Mouse (Mus musculus) gastrocnemius, adult 8-10 months (tissue): ENCODE data around the gene Cfap97d2. TPM values are rescaled to one million over a fixed set of nuclear protein-coding genes. Genes with fewer than 3 reads are reported as not detected.

Source experiments
- DNase-seq, 2 experiments: peaks; one replicate each; pipeline ENCODE4 v3.0.0; 2022; ENCODE audit warnings: low spot score in 2 of 2
- total RNA-seq, 4 experiments: library from RNA; stranded (reverse); gene quantifications; 2 replicates each; pipeline ENCODE4 v1.2.4; 2022

Gene Cfap97d2
- total RNA-seq, 4 experiments from 2014 or later = not detected

- DNase-seq = no peak
These were observed 18.5 kb upstream of the Cfap97d2 start for GRCm38 (mm10) chr8:13687101-13687717.

DNA sequence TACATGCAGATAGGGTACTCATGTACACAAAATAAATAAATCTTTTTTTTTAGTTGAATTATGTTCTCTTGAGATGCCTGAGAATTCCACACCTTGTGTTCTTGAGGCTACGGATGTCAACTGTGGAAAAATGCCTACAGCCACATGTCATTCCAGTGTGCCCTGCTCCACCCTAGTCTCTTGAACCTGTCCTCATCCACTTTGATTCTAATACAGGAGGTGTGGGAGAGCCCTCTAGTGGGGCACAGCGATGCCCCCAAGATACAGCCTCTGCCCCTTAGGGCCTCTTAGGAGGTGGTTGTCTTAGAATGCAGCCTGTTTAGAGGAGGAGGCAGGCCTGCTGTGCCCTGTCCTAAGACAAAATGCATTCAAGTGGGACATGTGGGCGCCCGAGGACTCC lies 17.7 kb upstream of the Cfap97d2 start:
- no peak for DNase-seq

GRCm38 (mm10) chr8:13688461-13688860 lies 17.2 kb upstream of the Cfap97d2 start:
- DNase-seq = no peak

DNA sequence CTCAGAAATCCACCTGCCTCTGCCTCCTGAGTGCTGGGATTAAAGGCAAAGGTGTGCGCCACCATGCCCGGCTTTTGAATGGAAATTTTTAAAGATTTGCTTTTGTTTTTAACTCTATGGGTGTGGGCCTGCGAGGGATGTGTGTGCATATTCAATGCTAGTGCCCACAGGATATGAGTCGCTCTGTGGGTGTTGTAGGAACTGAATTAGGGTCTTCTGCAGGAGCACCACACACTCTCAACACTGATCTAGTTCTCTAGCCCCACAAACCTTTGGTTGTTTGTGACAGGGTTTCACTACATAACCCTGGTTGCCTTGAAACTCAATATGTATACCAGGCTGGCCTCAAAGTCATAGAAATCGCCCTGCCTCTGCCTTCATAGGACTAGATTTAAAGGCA lies 16.4 kb upstream of the Cfap97d2 start:
- no peak for DNase-seq

GRCm38 (mm10) chr8:13692302-13693066 lies 13.2 kb upstream of the Cfap97d2 start:
- no peak for DNase-seq

- DNase-seq = no peak
These were observed 11.0 kb upstream of the Cfap97d2 start for GRCm38 (mm10) chr8:13694735-13695134.

DNA sequence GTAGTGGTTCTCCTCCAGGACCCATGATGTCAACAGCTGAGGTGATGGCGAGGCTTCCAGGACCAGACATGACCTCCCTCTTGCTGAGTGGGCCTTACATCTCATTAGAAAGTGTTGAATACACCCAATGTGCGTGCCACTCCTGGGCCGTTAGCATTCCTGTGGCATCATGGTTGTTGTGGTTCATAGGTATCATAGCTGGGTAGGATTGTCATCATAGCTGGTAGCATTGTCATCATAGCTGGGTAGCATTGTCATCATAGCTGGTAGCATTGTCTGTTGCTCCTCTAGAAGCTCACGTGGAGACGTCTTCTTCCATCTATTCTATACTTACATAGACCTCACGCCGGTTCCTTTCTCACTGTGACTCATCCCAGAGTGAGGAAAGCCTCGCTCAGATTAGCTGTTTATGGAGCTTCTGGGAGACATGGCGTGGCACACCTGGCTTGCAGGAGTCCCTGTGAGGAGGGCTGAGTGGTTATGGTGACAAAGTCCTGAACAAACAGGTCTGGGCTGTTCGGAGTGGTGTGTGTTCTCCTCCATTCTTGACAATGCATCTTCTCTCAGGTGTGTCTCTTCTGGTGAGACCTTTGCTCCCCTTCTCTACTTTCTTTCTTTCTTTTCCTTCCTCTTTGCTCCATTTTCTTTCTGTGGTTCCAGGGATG lies 10.4 kb upstream of the Cfap97d2 start:
- DNase-seq = no peak

- no peak for DNase-seq
These were observed 9.5 kb upstream of the Cfap97d2 start for GRCm38 (mm10) chr8:13696157-13696556.

GRCm38 (mm10) chr8:13697196-13697595 lies 8.5 kb upstream of the Cfap97d2 start:
- no peak for DNase-seq

DNA sequence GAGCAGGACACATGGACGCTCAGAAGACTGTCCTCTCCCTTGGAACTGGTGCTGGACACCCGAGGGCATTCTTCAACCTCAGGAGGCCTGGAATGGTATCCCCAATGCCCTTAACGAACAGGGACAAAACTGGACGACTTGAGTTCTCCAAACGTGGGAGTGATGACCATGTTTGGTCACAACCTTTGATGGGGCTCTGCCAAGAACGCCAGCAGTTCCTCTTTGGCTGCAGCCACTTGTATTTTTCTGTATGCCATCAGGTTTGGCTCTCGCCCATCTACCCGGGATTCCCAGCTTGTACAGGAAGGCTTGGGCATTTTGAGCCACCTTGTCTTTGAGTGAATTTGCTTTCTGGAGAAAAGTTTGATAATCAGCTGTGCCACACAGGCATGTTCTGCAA lies 8.0 kb upstream of the Cfap97d2 start:
- DNase-seq = no peak

- no peak for DNase-seq
These were observed 7.4 kb upstream of the Cfap97d2 start for GRCm38 (mm10) chr8:13698281-13698680.

DNA sequence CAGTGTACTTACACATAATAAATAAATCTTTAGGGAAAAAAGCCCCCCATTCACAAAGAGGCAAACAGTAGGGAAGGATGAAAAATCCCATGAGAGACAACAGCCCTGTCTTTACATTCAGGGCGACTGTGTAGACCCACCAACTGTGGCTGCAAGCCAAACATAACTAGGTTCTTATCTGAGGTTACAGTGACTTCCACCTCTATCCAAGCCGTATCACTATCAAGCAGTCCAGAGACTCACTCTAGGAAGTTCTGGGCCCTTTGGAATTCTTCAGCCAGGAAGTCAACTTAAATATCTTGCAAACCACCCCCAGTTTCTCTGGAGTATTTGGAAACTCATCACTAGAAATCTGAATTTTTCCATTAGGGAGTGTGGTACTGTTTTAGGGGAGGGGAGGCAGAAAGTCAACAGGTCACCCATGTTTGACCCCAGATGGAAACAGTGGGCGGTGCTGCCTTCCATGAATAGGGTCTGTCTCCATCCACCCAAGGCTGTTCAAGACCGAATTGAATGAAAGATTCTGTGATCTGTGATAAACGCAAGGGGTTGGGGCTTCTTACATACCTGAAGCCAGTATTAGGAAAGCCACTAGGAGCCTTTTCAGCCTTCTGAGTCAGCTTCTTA lies 6.3 kb upstream of the Cfap97d2 start:
- no peak for DNase-seq

GRCm38 (mm10) chr8:13702755-13703154 lies 2.9 kb upstream of the Cfap97d2 start:
- DNase-seq = no peak

- no peak for DNase-seq
These were observed 1.9 kb upstream of the Cfap97d2 start for GRCm38 (mm10) chr8:13703756-13704155.

GRCm38 (mm10) chr8:13704301-13704700 lies 1.4 kb upstream of the Cfap97d2 start:
- no peak for DNase-seq

DNA sequence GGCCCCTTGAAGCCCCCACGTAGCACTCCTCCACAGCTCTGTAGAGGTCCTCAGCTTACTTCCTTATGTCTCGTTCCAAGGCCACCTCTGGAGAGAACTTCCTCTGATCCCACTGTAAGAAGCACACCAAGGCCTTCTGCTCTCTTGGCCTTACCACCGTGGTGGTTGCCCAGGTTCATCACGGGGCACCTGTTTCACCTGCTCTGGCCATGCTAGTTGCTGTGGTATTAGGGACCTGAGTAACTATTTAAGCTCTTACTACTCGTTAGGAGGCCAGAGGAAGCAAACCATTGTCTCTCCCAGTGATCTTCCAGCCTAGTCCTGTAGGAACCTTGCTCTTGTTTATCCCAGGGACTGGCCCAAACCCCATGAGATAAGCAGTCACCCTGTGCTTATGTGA lies 1.2 kb downstream of the Cfap97d2 start:
- DNase-seq = no peak

DNA sequence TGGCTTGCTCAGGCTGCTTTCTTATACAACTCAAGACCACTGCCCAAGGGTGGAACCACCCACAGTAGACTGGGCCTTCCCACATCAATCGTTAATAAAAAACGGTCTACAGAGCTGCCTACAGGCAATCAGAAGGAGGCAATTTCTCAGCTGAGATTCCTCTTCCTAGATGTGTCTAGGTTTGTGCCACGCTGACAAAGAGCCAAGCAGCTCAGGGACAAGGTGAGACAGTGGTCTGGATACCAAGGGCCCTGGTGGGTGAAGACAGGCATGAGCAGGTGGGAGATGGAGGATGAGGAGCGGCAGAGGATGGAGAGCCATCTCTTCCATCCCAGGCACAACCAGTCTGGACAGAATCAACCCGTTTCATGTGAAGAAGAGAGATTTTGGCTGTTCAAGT lies 2.8 kb downstream of the Cfap97d2 start:
- DNase-seq = no peak

DNA sequence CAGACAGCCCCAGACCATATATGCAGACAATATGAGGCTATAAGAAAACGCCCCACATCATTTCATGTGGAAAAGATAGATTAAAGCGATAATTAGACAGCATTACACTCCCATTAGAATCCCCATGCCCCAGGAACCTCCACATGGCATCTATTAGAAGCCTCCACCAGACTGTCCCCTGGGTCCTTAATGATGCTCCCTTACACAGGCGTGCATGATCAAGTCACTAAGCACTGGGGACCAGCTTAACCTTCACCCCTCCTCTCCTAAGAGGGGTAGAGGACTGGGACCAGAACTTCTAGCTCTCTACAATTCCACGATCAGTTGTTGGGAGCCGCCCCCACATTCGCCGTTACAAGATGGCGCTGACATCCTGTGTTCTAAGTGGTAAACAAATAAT lies 13.3 kb downstream of the Cfap97d2 start:
- no peak for DNase-seq

DNA sequence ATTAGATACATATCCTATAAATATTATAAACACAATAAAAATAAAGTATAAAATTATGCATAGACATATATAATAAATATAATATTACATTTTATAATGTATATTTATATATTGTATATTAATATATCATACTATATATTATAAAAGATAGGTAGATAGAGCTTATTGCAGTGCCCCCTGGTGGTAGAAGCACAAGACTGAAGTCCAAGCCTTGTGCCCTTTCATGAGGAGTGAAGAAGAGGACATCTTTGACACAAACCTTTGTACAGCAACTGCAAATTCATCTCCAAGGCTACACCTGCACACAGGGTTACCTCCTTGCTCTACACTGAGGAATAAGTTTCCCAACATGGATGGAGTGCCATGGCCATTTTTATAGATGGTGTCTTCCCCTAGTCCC lies 20.0 kb downstream of the Cfap97d2 start:
- no peak for DNase-seq

GRCm38 (mm10) chr8:13727469-13728094 lies 21.9 kb downstream of the Cfap97d2 start:
- no peak for DNase-seq

DNA sequence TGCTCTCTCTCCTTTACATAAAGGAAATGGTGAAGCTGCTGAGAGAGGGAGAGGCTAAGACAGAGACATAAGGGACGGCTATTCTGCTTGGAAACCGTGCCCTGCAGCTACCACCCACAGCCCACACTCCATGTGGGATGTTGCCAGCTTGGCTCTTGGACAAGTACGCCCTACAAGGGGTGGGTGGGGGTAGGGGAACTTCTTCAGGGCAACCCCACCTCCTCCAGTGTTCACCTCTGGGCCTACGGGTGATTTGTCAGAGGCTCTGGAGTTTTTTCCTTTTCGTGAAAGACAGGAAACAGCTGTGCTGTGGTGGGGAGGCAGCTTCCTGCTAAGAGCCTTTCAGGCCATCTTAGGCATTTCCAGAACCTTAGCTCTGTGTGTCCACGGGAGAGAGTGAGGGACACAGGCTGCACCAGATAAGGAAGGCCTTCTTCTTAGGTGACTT lies 34.7 kb downstream of the Cfap97d2 start:
- DNase-seq = no peak
